In the genomic region with DNA sequence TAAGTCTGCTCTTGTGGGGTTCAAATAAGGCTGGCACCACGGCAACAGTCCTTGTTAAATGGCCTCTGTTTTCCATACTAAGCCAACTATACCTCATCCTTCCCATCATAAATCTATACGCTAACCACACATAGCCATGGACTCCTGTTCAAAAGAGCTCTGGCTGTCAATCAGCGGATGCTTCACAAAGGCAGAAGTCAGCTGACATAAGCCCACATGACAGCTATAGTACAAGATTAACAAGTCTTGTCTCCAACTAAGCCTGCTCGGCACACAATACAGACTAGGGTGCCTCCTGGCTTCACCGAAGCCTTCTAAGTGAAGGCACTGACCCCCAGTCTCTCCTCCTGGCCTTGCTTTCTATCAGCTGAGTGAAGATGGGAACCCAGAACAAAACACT, we compare ENCODE assay signal across 23 mouse cellular contexts.
"Had no signal": no experiment of that assay in that cellular context is flagged by ENCODE, and none has a peak within 500 bp of the region (broad histone marks: within the 10 kb centered on the region; RNA-seq: fewer than 3 reads in every experiment).

No protein-coding gene starts in this region.

- H3K36me3 ChIP-seq: intestine, embryonic 15.5 days; kidney, embryonic 15.5 days; limb, embryonic 15.5 days; liver, embryonic 13.5 days; neural tube, embryonic 12.5 days; neural tube, embryonic 15.5 days; stomach, embryonic 15.5 days had no signal

- H3K27ac ChIP-seq: intestine, embryonic 15.5 days; kidney, embryonic 15.5 days; limb, embryonic 12.5 days; limb, embryonic 15.5 days; liver, embryonic 13.5 days; neural tube, embryonic 12.5 days; neural tube, embryonic 15.5 days; stomach, embryonic 15.5 days had no signal

- H3K4me3 ChIP-seq: intestine, embryonic 15.5 days; kidney, embryonic 15.5 days; limb, embryonic 12.5 days; limb, embryonic 15.5 days; liver, embryonic 13.5 days; neural tube, embryonic 12.5 days; neural tube, embryonic 15.5 days; stomach, embryonic 15.5 days had no signal

- H3K9me3 ChIP-seq: intestine, embryonic 15.5 days; kidney, embryonic 15.5 days; limb, embryonic 12.5 days; limb, embryonic 15.5 days; liver, embryonic 13.5 days; neural tube, embryonic 12.5 days; neural tube, embryonic 15.5 days; stomach, embryonic 15.5 days had no signal

- H3K4me2 ChIP-seq: intestine, embryonic 15.5 days; kidney, embryonic 15.5 days; limb, embryonic 12.5 days; limb, embryonic 15.5 days; liver, embryonic 13.5 days; neural tube, embryonic 12.5 days; neural tube, embryonic 15.5 days; stomach, embryonic 15.5 days had no signal

- DNase-seq: kidney, adult 11 months; kidney, adult 8-10 months; kidney, postnatal 10 days; left cerebral cortex, postnatal 4 days; liver, embryonic 13.5 days; lung, adult 2 months; lung, postnatal 14 days; lung, postnatal 4 days; midbrain, embryonic 14.5 days; right cerebral cortex, adult 18-20 months; right cerebral cortex, postnatal 14 days; right cerebral cortex, postnatal 4 days; spleen, adult 18-20 months; thymus, adult 2 months; thymus, postnatal 14 days; thymus, postnatal 4 days had no signal

- H3K27me3 ChIP-seq: intestine, embryonic 15.5 days; kidney, embryonic 15.5 days; limb, embryonic 12.5 days; limb, embryonic 15.5 days; liver, embryonic 13.5 days; neural tube, embryonic 12.5 days; neural tube, embryonic 15.5 days; stomach, embryonic 15.5 days had no signal

- H3K9ac ChIP-seq: intestine, embryonic 15.5 days; kidney, embryonic 15.5 days; limb, embryonic 12.5 days; limb, embryonic 15.5 days; liver, embryonic 13.5 days; neural tube, embryonic 12.5 days; neural tube, embryonic 15.5 days; stomach, embryonic 15.5 days had no signal

- H3K4me1 ChIP-seq: limb, embryonic 15.5 days; liver, embryonic 13.5 days; stomach, embryonic 15.5 days had no signal

- ATAC-seq: intestine, embryonic 15.5 days had no signal
